Mouse (Mus musculus) G1E (cell line): Measurements from ENCODE around the gene Nrxn3. TPM values are rescaled to one million over a fixed set of nuclear protein-coding genes. Genes with fewer than 3 reads are reported as not detected.

Experiments used
- ATAC-seq: 2 replicates; pipeline ENCODE4 v1.8.0; 2016; ENCODE audit warnings: mild to moderate bottlenecking; ENCODE audit not compliant: insufficient number of reproducible peaks, poor library complexity, low FRiP score, severe bottlenecking; ENCODE audit errors: extremely low read depth
- DNase-seq: peaks from one replicate; pipeline ENCODE4 v3.0.0; 2012; ENCODE audit warnings: low spot score
- H3K27me3 ChIP-seq: 2 replicates; pipeline ENCODE4 v1.6.1; 2012; ENCODE audit warnings: mild to moderate bottlenecking, low read length, inconsistent platforms; ENCODE audit not compliant: insufficient read depth
- H3K36me3 ChIP-seq: replicated peaks from 2 replicates; pipeline ENCODE3; 2012; ENCODE audit warnings: mild to moderate bottlenecking, inconsistent platforms
- H3K4me1 ChIP-seq: 2 replicates; pipeline ENCODE4 v1.6.1; 2012; ENCODE audit warnings: low read depth, low read length, inconsistent platforms, mixed read lengths; ENCODE audit not compliant: insufficient read depth
- H3K4me3 ChIP-seq: 2 replicates; pipeline ENCODE4 v1.5.1; 2012; ENCODE audit warnings: low read depth, mild to moderate bottlenecking, inconsistent platforms, low read length, moderate library complexity, mixed read lengths
- H3K9me3 ChIP-seq: replicated peaks from 2 replicates; pipeline ENCODE4 v1.6.1; 2012; ENCODE audit warnings: inconsistent platforms
- CTCF ChIP-seq: IDR thresholded peaks from 2 replicates; pipeline ENCODE4 v1.5.1; 2012; ENCODE audit warnings: low read depth, low read length, inconsistent platforms, mixed read lengths
- GATA1 ChIP-seq: IDR thresholded peaks from 2 replicates; pipeline ENCODE4 v1.6.1; 2012; ENCODE audit warnings: borderline replicate concordance, low read length, inconsistent platforms, mixed read lengths
- GATA2 ChIP-seq: IDR thresholded peaks from 2 replicates; pipeline ENCODE4 v1.6.1; 2012; ENCODE audit warnings: low read depth, low read length, inconsistent platforms, borderline replicate concordance
- POLR2AphosphoS5 ChIP-seq: IDR thresholded peaks from 2 replicates; pipeline ENCODE4 v1.6.1; 2012; ENCODE audit warnings: low read depth, low read length, inconsistent platforms; ENCODE audit not compliant: insufficient replicate concordance
- TAL1 ChIP-seq: conservative IDR thresholded peaks from 2 replicates; pipeline ENCODE4 v1.6.1; 2012; ENCODE audit warnings: low read depth, low read length, inconsistent platforms, mixed read lengths
- polyA plus RNA-seq: library from polyadenylated mRNA; stranded (reverse); fragments of >175 nt; gene quantifications from 2 replicates; pipeline ENCODE4 v1.2.3, GENCODE M21; 2012
- total RNA-seq, 2 experiments: library from RNA; stranded (forward) in 1 of 2; stranded (reverse) in 1 of 2; fragments of 200-1000 nt in 1 of 2; fragments of >200 nt in 1 of 2; fragmentation: Nextera tagmentation in 1 of 2; gene quantifications; 2 replicates each; pipeline ENCODE4 v1.2.3; 2014 to 2017

Nrxn3 gene
- total and polyA plus RNA-seq, 3 experiments = 0.22 TPM; not detected in 2

- no peak overlapping the region for H3K4me3 ChIP-seq
- DNase-seq (no peak), ATAC-seq (no peak)
- H3K9me3 ChIP-seq = no peaks in the 10 kb centered on the region; the same call in none of the 2 replicates
- no peaks in the 10 kb centered on the region for H3K4me1 ChIP-seq
- H3K27me3 ChIP-seq = no peaks in the 10 kb centered on the region
- TF ChIP-seq POLR2AphosphoS5 = no peak
- TF ChIP-seq TAL1 = no peak
- TF ChIP-seq CTCF = no peak
- no peak for TF ChIP-seq GATA2
- no peak for TF ChIP-seq GATA1
- no peaks in the 10 kb centered on the region for H3K36me3 ChIP-seq
Observed at GRCm38 (mm10) chr12:90338229-90338557, 1615.5 kb downstream of the Nrxn3 start.
